Mouse (Mus musculus) heart, adult 11 months (tissue): ENCODE measurements around the gene Reep6.

Source experiments
- DNase-seq: peaks from one replicate; pipeline ENCODE4 v3.0.0; 2022

Reep6 gene

GRCm38 (mm10) chr10:80329273-80330081 lies at the start of gene Reep6, which contains the start of gene Pcsk4:
Reep6 (plus strand) TSS chr10:80329953.
Pcsk4 (minus strand) TSS chr10:80329498.
- peak; percentile 100 for DNase-seq

GRCm38 (mm10) chr10:80281304-80281703 lies 48.4 kb upstream of the Reep6 start:
- DNase-seq, result peak; percentile 98

- DNase-seq, result no peak
Measured at GRCm38 (mm10) chr10:80281921-80282371, 47.8 kb upstream of the Reep6 start.

- no peak for DNase-seq
Measured at GRCm38 (mm10) chr10:80282481-80283441, 47.0 kb upstream of the Reep6 start.

GRCm38 (mm10) chr10:80285222-80286070 lies 44.3 kb upstream of the Reep6 start:
- no peak for DNase-seq

- DNase-seq, result no peak
Measured at GRCm38 (mm10) chr10:80288097-80288496, 41.7 kb upstream of the Reep6 start.

- DNase-seq, result no peak
Measured at GRCm38 (mm10) chr10:80288657-80289056, 41.1 kb upstream of the Reep6 start.

- peak; percentile 99 for DNase-seq
Measured at GRCm38 (mm10) chr10:80292251-80293146, 37.3 kb upstream of the Reep6 start, which contains the start of gene Rps15. Rps15 (plus strand) TSS chr10:80292453.

GRCm38 (mm10) chr10:80293325-80293724 lies 36.4 kb upstream of the Reep6 start:
- DNase-seq, result no peak

- DNase-seq, result no peak
Measured at GRCm38 (mm10) chr10:80294311-80294710, 35.4 kb upstream of the Reep6 start.

GRCm38 (mm10) chr10:80294788-80295303 lies 34.9 kb upstream of the Reep6 start:
- no peak for DNase-seq

- peak; percentile 99 for DNase-seq
Measured at GRCm38 (mm10) chr10:80295618-80296425, 33.9 kb upstream of the Reep6 start, which contains the start of gene Apc2. Apc2 (plus strand) TSS chr10:80295977.

- DNase-seq, result peak; percentile 94
Measured at GRCm38 (mm10) chr10:80296824-80297223, 32.9 kb upstream of the Reep6 start.

GRCm38 (mm10) chr10:80297526-80298133 lies 32.1 kb upstream of the Reep6 start:
- peak; percentile 92 for DNase-seq

GRCm38 (mm10) chr10:80298571-80299281 lies 31.0 kb upstream of the Reep6 start:
- peak; percentile 98 for DNase-seq

- no peak for DNase-seq
Measured at GRCm38 (mm10) chr10:80299301-80299700, 30.5 kb upstream of the Reep6 start.

- DNase-seq, result no peak
Measured at GRCm38 (mm10) chr10:80299824-80300223, 29.9 kb upstream of the Reep6 start.

GRCm38 (mm10) chr10:80300672-80301181 lies 29.0 kb upstream of the Reep6 start:
- DNase-seq, result no peak
